Mouse (Mus musculus): ENCODE data around the gene Gucy2e. TPM values are rescaled to one million over a fixed set of nuclear protein-coding genes. Genes with fewer than 3 reads are reported as not detected.

Gucy2e gene
- polyA plus RNA-seq, 1 experiment, result not detected

- Histone ChIP-seq H3K36me3 (ENCODE audit: control insufficient read depth, insufficient read depth, low read length, poor library complexity, severe bottlenecking) (no peaks in the 10 kb centered on the region), H3K4me1 (ENCODE audit: control insufficient read depth, insufficient read depth, low read length) (no peaks in the 10 kb centered on the region), H3K9me3 (replicated peaks; ENCODE audit: control insufficient read depth, insufficient read depth, low read length, poor library complexity, severe bottlenecking) (no peaks in the 10 kb centered on the region), H3K4me3 (ENCODE audit: low read depth, low read length) (no peak overlapping the region), H3K9ac (ENCODE audit: low read depth, poor library complexity, severe bottlenecking) (no peak overlapping the region), H3K27ac (ENCODE audit: insufficient read depth, low read length) (no peak overlapping the region), H3K27me3 (ENCODE audit: control insufficient read depth, insufficient read depth, low read length, poor library complexity, severe bottlenecking) (no peaks in the 10 kb centered on the region)
- TF ChIP-seq CTCF (IDR thresholded peaks at IDR 0.05; ENCODE audit: low read depth, low read length) (no peak), EP300 (IDR thresholded peaks at IDR 0.05; ENCODE audit: insufficient read depth, low read depth, low read length) (no peak), POLR2A (IDR thresholded peaks at IDR 0.05; ENCODE audit: insufficient read depth, low read length) (no peak)
Measured at GRCm38 (mm10) chr11:69169313-69169712, 67.5 kb downstream of the Gucy2e start.

Other genes starting within 250 kb of the Gucy2e start
- gene Pfas, start 228.6 kb downstream of the Gucy2e start, polyA plus RNA-seq (2011; ENCODE audit: insufficient read depth, insufficient read length, low read depth, missing spikeins), result 79.6 and 85.3 TPM in 2 replicates
- 164 and 169 TPM in 2 replicates for gene Ctc1, start 221.1 kb downstream of the Gucy2e start, polyA plus RNA-seq (2011; ENCODE audit: insufficient read depth, insufficient read length, low read depth, missing spikeins)
- gene Aurkb, start 191.4 kb downstream of the Gucy2e start, polyA plus RNA-seq (2011; ENCODE audit: insufficient read depth, insufficient read length, low read depth, missing spikeins), result 108 and 121 TPM in 2 replicates
- gene Borcs6, start 177.3 kb downstream of the Gucy2e start, polyA plus RNA-seq (2011; ENCODE audit: insufficient read depth, insufficient read length, low read depth, missing spikeins), result 4.0 and 7.0 TPM in 2 replicates
- 17.1 and 24.7 TPM in 2 replicates for gene Tmem107, start 166.2 kb downstream of the Gucy2e start, polyA plus RNA-seq (2011; ENCODE audit: insufficient read depth, insufficient read length, low read depth, missing spikeins)
- gene Vamp2, start 148.5 kb downstream of the Gucy2e start, polyA plus RNA-seq (2011; ENCODE audit: insufficient read depth, insufficient read length, low read depth, missing spikeins), result 39.5 and 41.6 TPM in 2 replicates
- 25.0 and 29.3 TPM in 2 replicates for gene Per1, start 141.8 kb downstream of the Gucy2e start, polyA plus RNA-seq (2011; ENCODE audit: insufficient read depth, insufficient read length, low read depth, missing spikeins)
- gene Hes7, start 116.6 kb downstream of the Gucy2e start, polyA plus RNA-seq (2011; ENCODE audit: insufficient read depth, insufficient read length, low read depth, missing spikeins), result not detected in 2 replicates
- gene 9130213A22Rik, start 114.4 kb downstream of the Gucy2e start, polyA plus RNA-seq (2011; ENCODE audit: insufficient read depth, insufficient read length, low read depth, missing spikeins), result not detected in 2 replicates
- gene Aloxe3, start 111.1 kb downstream of the Gucy2e start, polyA plus RNA-seq (2011; ENCODE audit: insufficient read depth, insufficient read length, low read depth, missing spikeins), result 1.7 and 2.0 TPM in 2 replicates
- gene Alox12b, start 80.0 kb downstream of the Gucy2e start, polyA plus RNA-seq (2011; ENCODE audit: insufficient read depth, insufficient read length, low read depth, missing spikeins), result 0.27 TPM in 1 of 2 replicates, not detected in the other
- not detected in 2 replicates for gene Alox8, start 39.2 kb downstream of the Gucy2e start, polyA plus RNA-seq (2011; ENCODE audit: insufficient read depth, insufficient read length, low read depth, missing spikeins)
- 25.9 and 27.5 TPM in 2 replicates for gene Cntrob, start 86.7 kb upstream of the Gucy2e start, polyA plus RNA-seq (2011; ENCODE audit: insufficient read depth, insufficient read length, low read depth, missing spikeins)
- 89.1 and 96.0 TPM in 2 replicates for gene Trappc1, start 86.9 kb upstream of the Gucy2e start, polyA plus RNA-seq (2011; ENCODE audit: insufficient read depth, insufficient read length, low read depth, missing spikeins)
- gene Kcnab3, start 89.2 kb upstream of the Gucy2e start, polyA plus RNA-seq (2011; ENCODE audit: insufficient read depth, insufficient read length, low read depth, missing spikeins), result 2.5 and 3.4 TPM in 2 replicates
- gene Rnf227, start 103.4 kb upstream of the Gucy2e start, polyA plus RNA-seq (2011; ENCODE audit: insufficient read depth, insufficient read length, low read depth, missing spikeins), result 1.7 and 3.3 TPM in 2 replicates
- gene Chd3, start 132.4 kb upstream of the Gucy2e start, polyA plus RNA-seq (2011; ENCODE audit: insufficient read depth, insufficient read length, low read depth, missing spikeins), result 21.9 and 25.7 TPM in 2 replicates
- gene Naa38, start 158.5 kb upstream of the Gucy2e start, polyA plus RNA-seq (2011; ENCODE audit: insufficient read depth, insufficient read length, low read depth, missing spikeins), result 77.9 and 94.0 TPM in 2 replicates
- gene Cyb5d1, start 158.6 kb upstream of the Gucy2e start, polyA plus RNA-seq (2011; ENCODE audit: insufficient read depth, insufficient read length, low read depth, missing spikeins), result 21.1 and 21.5 TPM in 2 replicates
- gene Tmem88, start 161.2 kb upstream of the Gucy2e start, polyA plus RNA-seq (2011; ENCODE audit: insufficient read depth, insufficient read length, low read depth, missing spikeins), result 15.7 and 16.6 TPM in 2 replicates
- gene Kdm6b, start 176.6 kb upstream of the Gucy2e start, polyA plus RNA-seq (2011; ENCODE audit: insufficient read depth, insufficient read length, low read depth, missing spikeins), result 23.3 and 28.4 TPM in 2 replicates

Measured in ES-Bruce4 (cell line).